Mouse (Mus musculus) Muller cell, postnatal 12 days (primary cell): ENCODE measurements around the gene Gnao1.
A peak's percentile ranks its signal among the peaks of the same experiment; 100 is the strongest.

Experiments
- DNase-seq: peaks from one replicate; pipeline ENCODE4 v3.0.0-alpha.2; 2015; ENCODE audit errors: inconsistent ontology term

Gnao1 gene

DNA sequence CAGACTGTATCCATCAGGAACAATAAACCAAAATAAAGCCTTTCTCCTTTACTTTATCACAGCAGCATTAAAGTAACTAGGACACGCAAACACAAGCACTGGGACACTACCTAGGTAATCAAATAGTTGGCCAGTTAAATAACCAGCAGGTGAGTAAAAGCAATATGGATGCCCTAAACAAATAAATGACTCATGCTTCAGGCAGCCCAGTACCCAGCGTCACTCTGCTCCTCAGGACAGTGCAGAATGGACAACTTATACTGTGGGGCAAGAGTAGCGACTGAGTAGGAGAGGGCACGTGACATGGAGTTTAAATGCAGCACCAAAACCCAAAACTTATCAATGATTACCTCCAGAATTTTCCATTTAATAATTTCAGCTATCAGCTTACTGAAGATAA lies 180.0 kb downstream of the Gnao1 start:
- no peak for DNase-seq

- DNase-seq = no peak
Observed at GRCm38 (mm10) chr8:93998961-93999360, 189.2 kb downstream of the Gnao1 start.

DNA sequence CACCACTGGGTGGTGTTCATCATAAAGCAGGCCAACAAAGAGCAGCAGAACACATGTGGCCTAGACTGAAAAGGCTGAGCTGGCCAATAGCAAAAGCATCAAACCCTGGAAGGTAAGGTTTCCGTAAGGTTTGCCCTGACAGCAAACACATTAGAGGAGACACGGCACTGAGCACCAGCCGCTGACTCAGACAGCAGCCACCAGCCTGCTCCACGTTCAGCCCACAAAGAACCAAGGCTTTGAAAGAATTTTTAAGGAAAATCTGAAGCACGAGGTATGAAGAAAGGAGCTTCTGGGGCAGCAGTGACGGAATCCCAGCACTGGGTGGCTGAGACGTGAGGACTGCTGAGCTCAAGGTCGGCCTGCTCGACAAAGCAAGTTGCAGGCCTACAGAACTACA lies 194.4 kb downstream of the Gnao1 start:
- DNase-seq = no peak

DNA sequence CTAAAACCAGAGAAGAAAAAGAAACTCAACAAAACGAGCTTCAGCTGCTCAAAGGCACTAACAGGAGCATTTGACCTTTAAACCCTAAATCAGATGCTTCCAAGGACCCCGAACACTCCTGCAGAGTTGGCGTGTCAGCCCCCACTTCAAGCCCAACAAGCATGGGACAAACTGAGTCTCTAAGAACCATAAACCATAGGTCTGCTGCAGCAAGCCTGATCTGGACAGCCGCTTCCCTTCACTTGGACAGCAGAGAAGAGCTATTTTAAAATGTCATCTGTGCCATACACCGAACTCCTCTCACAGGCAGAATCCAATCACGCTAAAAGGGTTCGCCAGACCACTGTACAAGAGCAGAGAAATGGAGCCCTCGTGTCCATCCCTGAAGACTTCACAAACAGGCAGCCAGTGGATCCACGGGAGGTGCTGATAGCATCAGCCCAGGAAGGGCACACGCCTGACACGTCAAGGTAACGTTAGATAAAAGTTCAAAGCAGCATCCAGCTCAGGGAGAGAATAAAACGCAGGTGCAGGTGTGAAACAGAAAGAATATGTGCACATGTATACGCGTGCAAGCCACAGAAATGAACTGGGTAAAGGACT lies 199.6 kb downstream of the Gnao1 start:
- no peak for DNase-seq

- no peak for DNase-seq
Observed at GRCm38 (mm10) chr8:94010101-94010705, 200.4 kb downstream of the Gnao1 start.

GRCm38 (mm10) chr8:94011076-94012012 lies 201.6 kb downstream of the Gnao1 start:
- no peak for DNase-seq

DNA sequence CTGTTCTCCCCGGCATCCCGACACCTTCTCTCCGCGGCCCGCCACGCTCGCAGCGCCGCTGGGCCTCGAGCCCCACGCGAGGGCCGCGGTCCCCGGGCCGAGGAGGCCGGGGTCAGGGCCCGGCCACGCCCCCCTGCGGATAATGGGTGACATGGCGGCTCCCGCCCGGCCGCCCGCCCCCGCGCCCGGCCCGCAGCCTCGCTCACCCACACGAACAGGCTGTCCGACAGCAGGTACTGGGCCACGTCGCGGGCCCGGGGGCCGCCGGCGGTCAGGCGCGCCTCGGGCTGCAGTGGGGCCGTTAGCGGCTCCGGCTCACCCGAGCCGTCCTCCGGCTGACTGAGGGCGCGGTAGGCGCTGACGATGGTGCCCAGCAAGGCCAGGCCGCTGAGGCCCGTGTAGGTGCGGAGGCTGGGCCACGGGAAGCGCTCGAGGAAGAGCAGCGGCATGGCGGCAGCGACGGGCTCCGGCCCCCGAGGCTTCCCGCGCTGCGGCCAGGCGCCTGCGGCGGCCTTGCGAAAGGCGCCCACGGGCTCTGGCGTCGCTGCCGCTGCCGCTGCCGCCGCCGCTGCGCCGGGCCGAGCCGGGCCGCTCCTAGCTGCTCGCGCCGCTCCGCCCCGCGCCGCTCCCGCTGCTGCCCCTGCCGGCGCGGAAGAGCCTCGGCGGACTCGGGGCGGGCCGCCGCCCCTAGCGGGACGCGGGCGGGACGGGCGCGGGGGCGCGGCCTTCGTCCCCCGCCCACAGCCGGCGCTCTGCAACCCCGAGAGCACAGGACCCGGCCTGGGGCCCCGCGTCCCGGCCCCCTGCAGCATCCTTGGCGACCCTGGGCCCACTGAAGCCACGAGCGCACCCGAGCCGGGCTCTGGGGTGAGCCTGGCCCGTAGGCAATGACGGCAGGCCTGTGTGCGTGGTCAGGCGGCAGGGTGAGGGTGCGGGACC lies 202.5 kb downstream of the Gnao1 start, which contains the start of gene Amfr:
Gene Amfr, minus strand, starts transcription at position 830 of the 939 bp plus-strand sequence.
- DNase-seq = peak; percentile 91

DNA sequence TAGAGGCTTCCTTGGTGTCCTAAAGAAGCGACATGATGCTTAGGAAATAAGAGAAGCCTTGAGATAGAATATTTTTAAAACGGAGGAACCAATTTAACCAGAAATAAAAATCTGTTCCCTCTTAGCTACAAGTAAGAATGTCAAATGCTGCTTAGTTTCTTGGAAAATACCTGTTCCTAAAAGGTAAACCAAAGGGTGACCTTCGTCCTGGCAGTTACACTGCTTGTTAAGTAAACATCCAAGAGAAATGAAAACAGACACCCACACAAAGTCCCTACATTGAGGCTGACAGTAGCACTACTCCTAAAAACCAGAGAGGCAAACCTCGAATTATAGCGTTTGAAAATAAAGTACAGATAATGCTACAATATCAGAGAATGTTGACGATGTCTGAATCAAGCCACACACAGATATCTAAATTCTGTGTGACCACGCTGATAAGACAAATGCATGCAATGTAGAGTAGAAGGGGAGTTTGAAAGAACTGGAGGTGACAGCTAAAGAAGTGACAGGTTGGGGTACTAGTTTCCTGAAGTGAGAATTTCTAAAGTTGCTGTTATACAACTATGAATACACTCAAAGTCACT lies 203.4 kb downstream of the Gnao1 start:
- DNase-seq = no peak
